Mouse (Mus musculus) adrenal gland, postnatal 10 days (tissue): ENCODE results near the gene Tvp23a. TPM values are rescaled to one million over a fixed set of nuclear protein-coding genes. Genes with fewer than 3 reads are reported as not detected.

Experiments used
- DNase-seq: peaks from one replicate; pipeline ENCODE4 v3.0.0; 2021; ENCODE audit warnings: mixed read lengths
- total RNA-seq, 2 experiments: library from RNA; stranded (reverse); gene quantifications; 2 replicates each; pipeline ENCODE4 v1.2.3; 2021

Gene Tvp23a
- total RNA-seq, 2 experiments from 2014 or later, result 2.6 to 3.2 TPM

DNA sequence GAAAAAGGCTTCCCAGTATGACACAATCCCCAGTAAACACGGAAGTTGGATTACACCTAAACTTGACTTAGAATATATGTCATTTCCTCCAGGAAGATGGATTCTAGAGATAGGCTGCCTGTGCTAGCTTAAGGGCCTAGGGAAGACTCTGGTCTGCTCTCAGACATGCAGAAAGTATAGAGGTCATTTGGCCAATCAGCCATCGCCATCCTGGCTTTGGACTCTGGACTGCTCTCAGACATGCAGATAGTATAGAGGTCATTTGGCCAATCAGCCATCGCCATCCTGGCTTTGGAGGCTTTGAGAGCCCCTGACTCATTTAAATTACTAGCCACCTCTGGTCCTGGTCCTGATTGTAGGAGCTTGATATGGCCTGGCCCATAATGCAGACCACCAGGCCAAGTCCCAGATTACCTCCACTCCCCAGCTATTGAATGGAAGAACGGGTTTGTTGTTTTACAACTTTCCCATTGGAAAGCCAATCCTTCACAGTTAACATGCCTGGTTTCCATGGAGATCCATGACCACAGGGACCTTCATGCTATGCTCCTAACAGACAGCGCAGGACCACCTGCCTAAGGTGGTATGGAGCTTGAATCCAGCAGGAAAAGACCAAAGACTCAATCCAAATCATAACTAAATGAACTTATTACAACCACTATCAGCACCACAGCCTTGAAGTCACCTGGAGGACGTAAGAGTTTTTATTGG lies 6.9 kb upstream of the Tvp23a start:
- DNase-seq, result no peak

DNA sequence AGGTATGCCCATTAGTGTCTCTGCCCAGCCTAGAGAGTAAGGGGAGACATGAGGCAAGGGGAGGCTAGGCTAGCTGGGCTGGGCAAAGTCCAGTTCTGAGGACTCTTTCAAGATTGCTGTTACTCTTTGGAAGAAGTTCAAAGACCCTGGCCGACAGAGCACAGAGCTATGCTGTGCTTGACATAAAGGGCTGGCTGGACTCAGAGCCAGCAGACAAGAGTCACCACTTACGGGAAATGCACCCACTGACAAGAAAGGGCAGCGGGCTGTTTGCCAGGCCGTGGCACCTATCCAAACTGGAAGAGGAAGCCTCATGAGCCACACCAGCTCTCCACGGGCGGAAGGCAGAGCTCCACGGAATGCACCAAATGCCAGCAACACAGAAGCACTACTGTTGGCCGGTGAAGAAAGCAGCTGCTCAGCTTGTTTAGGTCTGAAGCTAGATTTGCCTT lies 5.3 kb upstream of the Tvp23a start:
- DNase-seq, result peak; percentile 93

DNA sequence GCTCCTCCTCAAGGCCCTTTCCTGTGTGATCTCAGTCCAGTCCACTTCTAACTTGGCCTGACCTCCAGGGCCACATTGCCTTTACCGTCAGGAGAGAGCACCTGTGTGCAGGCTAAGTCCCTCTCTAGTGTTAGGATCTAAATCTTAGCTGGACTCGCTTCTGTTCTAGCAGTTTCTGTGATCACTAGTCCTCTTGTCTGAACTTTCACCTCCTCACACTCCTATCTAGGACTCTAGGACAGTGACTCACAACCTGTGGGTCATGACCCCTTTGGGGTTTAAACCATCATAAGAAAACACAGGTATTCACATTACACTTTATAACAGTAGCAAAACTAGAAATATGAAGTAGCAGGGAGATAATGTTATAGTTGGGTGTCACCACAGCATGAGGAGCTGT lies 4.7 kb upstream of the Tvp23a start:
- DNase-seq, result no peak

DNA sequence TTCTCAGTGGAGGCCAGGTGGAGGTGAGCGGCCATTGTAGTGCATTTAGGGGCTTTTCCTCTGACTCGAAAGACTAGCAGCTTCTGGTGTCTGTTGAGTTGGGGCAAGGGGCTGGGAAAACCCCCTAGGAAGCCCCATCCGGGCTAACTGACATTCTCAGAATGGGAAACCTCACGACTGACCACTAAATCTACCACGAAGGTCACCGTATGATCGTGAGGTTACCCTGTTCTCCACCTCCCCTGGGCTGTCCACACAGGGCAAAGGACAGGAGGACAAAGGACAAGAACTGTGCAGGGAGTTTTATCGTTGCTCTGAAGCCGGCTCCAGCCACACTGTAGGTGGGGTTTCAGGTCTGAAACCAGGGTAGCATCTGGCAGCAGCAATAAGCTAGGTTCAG lies 1.8 kb upstream of the Tvp23a start:
- no peak for DNase-seq

DNA sequence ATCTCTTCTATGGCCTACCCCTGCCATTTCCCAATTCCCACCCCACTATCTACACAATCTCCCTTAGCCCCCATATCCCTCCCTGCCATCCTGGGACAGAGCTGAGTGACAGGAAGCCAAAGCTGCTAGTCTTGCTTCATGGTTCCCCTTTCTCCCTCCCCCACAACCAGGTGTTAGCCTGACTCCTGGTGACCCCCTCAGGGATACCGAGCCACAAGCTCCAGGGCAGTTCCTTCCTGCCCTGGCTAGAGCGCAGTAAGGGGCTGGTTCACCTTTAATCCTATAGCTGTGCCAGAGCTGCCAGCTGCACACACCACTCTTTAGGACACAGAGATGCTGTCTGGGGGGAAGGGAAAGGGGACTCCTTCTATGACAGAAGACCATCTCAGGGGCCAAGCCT lies 619 bp upstream of the Tvp23a start:
- DNase-seq, result no peak

DNA sequence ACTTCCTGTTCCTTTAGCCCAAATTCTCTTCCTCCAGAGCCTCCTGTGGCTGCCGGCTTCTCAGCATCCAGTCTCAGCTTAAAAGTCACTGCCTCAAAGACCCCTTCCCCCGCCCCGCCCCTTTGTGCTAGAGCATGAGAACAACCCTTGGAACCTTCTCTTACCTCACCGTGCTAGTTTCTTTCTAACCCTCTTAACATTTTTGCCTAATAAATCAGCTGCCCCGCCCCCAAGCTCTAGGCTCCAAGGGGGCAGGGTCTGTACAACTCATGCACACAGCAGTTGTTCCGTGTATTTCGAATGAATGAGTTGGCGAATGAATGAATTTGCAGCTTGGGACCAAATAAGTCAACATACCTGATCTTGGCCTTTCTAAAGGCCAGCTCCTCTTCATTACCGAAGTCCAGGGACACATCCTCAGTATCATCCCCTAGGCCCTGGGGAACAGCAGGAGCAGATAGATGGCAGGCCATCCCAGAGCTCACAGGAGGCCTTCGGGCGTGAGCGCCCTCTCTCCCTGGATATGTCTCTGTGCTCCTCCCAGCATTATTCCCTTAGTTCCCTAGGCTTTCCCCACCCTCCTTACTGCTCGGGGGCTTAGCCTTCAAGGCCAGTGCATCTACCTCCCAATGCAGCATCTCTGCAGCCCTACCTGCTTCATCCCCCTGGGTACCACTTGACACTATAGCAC lies 444 bp downstream of the Tvp23a start:
- DNase-seq, result no peak

DNA sequence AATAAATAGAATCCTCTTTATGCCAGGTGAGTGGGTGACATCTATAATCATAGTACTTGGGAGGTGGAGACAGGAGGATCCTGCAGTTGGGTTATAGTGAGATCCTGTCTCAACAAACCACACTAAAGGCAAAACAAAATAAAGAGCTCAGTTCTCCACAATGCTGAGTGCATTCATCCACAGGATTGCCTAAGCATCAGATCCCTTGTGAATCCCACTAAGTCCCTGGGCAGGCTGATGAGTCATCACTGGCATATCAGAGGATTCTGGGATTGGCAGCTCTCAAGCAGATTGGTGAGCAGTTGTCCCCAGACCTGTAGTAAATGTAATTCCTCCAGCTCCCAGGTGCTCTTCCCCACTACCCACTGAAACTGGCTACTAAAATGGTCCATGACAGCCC lies 3.4 kb downstream of the Tvp23a start:
- no peak for DNase-seq

DNA sequence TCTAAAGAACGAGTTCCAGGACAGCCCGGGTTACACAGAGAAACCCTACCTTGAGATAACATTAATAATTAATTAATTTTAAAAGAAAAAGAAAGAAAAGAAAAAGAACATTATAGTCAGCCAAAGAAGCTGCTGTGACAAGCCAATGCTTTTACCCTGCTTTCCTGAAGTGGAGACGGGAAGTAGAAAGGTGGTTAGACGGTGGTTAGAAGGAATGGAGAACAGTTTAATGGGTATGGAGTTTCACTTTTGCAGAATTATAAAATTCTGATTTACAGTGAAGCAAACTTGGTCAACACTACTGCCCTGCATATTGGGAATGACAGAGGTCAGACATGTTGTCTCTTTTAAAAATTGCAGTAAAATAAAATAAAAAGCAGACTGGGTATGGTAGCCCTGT lies 5.4 kb downstream of the Tvp23a start:
- DNase-seq, result no peak

DNA sequence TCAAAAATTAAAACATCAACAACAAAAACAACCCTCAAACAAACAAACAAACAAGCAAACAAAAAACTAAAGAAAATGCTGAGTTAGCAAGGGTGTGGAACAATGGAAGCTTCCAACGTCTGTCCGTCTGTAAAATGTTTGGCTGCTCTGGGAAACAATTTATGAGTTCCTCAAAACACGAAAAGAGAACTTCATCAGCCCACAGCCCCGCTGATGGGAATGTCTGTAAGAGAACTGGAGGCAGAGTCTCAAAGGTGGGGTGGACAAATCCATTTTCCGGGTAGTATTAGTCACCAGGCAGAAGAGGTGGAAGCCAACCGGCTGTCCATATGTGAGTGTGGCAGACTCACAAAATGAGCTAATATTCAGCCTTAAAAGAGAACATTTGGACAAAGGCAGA lies 5.8 kb downstream of the Tvp23a start:
- DNase-seq, result no peak

DNA sequence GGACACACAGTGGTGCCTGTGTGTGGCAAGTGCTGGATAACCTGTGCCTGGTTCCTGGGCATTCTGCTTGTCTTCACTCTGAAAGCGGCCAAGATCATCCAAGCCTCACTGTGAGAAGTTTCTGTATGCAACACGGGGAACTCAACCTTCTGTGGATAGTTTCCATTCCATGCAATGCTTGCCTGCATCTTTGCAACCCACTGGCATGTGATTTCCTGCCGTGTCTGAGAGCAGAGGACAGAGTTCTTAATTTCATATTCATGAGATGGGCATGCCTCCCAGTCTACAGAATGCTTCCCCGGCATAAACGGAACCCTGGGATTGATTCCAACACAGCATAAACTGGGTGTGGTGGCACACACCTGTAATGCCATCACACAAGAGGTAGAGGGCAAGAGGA lies 9.1 kb downstream of the Tvp23a start:
- no peak for DNase-seq

DNA sequence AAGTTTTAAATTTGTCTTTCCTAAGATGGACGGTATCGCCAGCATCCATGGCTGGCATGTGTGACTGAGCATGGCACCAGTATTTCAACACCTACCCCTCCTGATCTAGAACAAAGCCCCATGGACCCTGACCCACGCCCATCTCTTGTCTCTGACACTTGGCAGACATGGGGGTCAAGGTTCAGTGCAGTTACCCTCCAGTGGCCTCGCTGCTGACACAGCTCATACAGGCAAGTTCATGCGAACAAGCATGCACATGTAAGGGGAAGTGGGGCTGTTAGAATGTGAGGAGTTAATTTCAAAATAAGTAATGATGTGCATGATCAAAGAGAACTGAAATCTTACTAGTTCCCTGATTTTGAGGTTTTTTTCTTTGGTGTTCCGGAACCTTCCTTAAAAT lies 11.0 kb downstream of the Tvp23a start:
- DNase-seq, result no peak

DNA sequence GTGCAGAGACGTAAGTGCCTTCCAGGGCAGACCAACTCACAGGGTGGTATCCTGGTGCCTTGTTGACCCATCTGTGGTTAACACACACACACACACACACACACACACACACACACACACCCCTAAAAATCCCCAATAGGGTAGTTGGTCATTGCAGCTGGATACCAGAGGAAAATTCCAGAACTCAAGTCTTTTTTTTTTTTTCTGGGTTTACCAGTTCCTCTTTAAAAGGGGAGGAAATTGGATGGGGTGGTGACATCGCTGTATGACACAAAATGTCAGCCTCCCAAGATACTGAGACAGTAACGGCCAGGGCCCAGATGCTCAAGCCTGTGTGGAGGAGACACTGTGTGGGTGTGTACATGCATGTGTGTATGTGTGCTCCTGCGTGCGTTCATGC lies 13.8 kb downstream of the Tvp23a start:
- DNase-seq, result no peak

DNA sequence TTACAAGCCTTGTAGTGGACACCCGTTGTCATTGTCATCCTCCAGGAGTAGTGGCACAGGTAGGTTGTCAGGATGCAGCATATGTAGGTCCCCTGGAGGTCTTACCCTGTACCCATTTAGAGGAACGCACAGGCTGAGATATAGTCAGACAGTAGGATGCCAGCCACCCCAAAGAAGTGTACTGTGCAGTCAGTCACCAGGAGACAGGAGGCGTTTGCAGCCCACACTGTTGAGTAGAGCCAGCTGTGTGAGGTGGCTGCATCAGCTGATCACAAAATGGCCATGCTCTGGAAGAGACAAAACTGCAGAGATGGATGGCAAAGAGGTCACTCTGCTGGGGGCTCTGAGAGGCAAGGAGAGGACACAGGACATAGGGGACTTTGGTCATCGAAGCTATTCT lies 14.8 kb downstream of the Tvp23a start:
- no peak for DNase-seq

DNA sequence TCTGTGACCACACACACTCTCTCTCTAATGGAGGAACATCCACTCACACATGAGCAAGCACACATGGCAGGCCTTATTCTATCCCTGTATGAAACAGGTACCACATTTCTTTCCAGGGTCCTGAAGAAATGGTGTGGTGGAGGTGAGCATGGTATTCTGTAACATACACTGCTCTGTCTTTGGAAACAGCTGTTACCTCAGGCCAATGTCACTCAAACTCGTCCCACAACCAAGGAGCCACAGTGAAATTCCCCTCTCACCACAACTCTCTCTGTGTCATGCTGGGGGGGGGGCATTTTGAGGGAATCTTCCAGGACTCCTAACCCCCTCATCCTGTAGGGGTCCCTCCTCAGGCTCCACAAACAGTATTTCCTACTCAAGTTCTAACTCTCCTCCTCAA lies 15.3 kb downstream of the Tvp23a start:
- no peak for DNase-seq

DNA sequence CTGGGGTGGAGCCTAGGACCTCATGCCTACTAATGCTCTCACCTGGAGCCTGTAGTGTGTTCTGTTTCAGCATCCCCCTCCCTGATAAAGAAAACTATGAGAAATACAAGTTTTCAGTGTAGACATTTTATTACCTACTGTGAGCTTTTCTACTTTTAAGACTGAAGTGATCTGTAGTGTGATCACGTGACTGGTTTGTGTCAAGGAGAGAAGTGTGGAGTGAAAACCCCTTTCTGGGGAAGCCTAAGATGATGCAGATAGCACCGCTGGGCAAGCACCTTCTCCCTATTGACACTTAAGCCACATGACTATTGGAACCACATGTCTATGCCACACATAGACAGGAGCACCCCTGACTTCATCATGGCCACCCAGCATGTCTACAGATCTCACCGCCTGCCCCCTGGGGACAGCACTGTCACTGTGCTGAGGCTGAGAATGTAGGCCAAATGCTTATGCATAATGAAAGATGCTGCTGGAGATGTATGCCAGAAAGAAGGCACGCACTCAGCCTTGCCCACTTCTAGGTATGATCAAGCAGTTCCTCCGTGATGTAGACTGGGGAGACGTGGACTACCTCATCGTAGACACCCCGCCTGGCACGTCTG lies 26.6 kb downstream of the Tvp23a start:
- DNase-seq, result no peak

DNA sequence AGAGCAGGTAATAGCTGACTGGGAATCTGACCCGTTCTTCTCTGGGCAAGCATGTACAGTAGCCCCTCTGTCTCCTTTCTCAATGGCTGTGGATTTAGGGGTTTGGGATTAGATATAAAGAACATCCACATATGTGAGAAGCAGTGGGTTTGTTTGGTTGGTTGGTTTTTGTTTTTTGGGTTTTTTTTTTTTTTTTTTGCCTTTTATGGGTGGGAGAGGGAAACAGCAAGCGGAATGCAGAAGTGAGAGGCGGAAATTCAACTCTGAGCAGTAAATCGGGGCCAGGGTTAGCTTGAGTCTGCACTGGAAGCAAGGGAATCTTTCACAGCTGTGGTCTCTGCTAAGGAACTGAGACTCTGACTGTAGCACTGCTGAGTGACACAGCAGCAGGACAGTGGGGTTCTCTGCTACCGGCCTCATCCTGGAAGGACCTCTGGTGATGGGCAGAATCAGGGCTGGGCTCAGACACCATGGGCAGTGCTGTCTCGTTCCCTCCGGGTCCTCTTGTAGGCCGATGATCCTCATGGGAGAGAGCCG lies 29.4 kb downstream of the Tvp23a start:
- no peak for DNase-seq

DNA sequence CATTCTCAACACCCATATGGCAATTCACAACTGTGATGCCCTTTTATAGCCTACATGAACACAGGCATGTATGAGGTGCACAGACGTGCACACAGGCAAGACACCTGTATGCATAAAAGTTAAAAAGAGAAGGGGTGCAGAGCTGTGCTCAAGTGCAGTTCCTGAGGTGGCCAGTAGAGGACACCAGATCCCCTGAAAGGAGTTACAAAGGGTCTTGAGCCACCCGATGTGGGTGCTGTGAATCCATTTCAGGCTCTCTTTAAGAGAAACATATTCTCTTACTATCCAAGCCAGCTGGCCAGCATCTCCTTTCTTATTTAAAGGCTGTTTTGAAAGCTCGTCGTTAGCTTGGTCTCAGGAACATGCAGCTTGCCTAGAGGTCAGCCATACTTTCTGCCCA lies 30.3 kb downstream of the Tvp23a start:
- DNase-seq, result no peak

DNA sequence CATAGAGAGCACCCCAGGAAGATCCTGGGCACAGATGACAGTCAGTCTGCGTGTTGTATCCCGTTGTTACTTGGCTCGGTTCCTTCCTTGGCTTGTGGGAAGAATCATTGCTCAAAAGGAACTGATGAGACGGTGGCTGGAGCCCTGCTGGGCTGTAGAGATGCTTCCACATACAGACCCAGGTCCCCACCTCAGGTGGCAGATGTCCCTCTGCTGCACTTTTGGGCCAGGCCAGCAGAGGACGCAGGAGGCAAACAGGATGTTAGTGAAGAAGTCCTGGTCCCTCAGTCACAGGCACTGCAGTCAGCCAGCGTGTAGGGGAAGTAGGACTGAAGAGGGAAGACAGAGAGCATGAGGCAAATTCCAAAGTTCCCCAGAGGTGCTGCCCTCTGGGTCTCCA lies 31.2 kb downstream of the Tvp23a start:
- peak; percentile 48 for DNase-seq

DNA sequence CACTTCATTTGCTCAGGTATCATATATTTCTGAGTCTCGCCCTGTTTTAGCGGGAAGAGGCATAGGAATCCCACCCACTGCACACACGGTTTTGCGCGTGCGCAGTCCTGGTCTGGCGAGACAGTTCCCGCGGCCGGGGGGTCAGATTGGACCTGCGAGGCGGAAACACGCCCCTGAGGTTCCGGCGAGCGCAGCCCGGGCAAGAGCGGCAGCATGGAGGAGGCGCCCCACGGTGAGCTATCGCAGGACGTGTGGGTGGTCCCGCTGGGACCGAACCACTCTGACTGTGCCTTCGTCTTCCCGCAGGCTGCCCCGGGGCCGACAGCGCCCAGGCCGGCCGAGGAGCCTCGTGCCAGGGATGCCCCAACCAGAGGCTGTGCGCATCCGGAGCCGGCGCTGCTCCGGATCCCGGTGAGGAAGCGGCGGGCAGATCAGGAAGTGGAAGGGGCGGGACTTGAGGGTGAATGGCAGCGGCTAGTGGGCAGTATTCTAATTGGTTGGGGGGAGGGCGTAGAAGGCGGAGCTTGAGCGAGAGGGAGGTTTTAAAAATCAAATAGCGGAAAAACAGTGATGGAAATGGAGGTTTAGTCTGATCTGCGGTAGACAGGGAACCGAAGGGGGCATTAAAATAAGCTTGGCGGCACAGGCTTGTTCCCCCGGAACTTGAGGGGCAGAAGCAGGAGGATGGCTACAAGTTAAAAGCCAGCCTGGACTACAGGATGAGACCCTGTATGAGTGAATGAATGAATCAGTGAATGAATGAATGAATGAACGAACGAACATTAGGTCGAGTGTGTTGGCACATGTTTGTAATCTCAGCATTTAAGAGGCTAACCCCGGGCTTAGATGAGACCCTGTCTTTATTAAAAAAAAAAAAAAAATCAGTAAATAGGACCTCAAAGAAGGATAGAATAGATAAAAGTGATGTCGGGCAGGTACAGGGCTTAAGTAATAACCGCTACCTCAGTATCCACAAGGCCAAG lies 35.1 kb downstream of the Tvp23a start, which contains the start of gene Nubp1:
Nubp1 (plus strand) TSS at position 185 of the 983 bp plus-strand sequence.
- peak; percentile 93 for DNase-seq

DNA sequence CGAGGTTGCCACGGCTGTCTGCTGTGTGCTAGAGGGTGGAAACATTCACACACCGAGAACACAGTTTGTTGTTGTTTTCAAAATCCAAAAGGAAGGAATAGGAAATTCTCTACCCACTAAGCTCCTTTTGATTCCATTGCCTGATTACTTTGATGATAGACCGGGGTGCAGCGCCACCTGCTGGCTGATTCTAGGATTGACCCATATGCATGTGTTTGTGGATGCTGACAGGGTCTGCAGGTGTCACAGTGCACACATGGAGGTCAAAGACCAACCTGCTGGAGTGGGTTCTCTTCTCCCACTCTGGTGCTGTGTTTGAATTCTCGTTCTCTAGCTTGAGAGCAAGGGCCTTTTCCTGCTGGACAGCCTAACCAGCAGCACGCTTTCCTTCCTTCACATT lies 48.0 kb downstream of the Tvp23a start:
- DNase-seq, result peak; percentile 90

DNA sequence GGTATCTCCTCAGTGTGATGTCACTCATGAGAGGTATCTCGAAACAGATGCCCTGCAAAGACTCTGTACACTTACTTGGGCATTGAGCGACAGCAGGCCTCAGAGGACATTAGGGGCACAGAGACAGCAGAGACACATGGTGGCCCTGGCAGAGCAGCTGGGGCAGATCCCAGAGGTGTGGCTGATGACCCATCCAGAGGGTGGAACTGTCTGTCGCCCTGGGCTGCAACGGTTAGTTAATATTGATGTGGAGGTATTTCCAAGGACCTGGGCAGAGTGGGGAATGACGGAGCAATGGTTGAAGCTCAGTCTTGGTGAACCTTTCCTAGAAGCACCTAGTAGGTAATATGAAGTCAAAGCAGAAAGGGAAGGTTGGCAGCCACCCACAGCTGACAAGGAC lies 48.4 kb downstream of the Tvp23a start:
- DNase-seq, result no peak
